Mouse (Mus musculus): ENCODE data around the gene Lrrfip2. TPM values are rescaled to one million over a fixed set of nuclear protein-coding genes. Genes with fewer than 3 reads are reported as not detected.

The Lrrfip2 gene
- total and polyA plus RNA-seq, 2 experiments, result 9.7 to 37.8 TPM

- Histone ChIP-seq H3K4me3 (ENCODE audit: insufficient read depth, low read depth, low read length) (no peak overlapping the region), H3K27me3 (ENCODE audit: control insufficient read depth, insufficient read depth, low read length) (no peaks in the 10 kb centered on the region), H3K27ac (replicated peaks; ENCODE audit: insufficient read depth, low read depth, low read length) (no peak overlapping the region), H3K36me3 (ENCODE audit: control insufficient read depth, insufficient read depth, low read length) (no peaks in the 10 kb centered on the region), H3K9ac (ENCODE audit: low read depth, low read length) (no peak overlapping the region), H3K4me1 (ENCODE audit: control insufficient read depth, insufficient read depth, low read length) (no peaks in the 10 kb centered on the region), H3K79me2 (ENCODE audit: control insufficient read depth, insufficient read depth, low read length) (no peaks in the 10 kb centered on the region)
- WGBS, result 75% methylated on average over 9 of the region's 9 CpGs
- DNase-seq (ENCODE audit: extremely low read depth, low read depth, low spot score), result no peak
- no peak for TF ChIP-seq POLR2A (IDR thresholded peaks at IDR 0.05; ENCODE audit: extremely low read depth, insufficient read depth, low read length)
- TF ChIP-seq CTCF (IDR thresholded peaks at IDR 0.05; ENCODE audit: low read depth, low read length), result no peak
Observed at GRCm38 (mm10) chr9:111092657-111093056, 24.7 kb upstream of the Lrrfip2 start.

- TF ChIP-seq CTCF (IDR thresholded peaks at IDR 0.05; ENCODE audit: low read depth, low read length), result peak; percentile 89
- TF ChIP-seq POLR2A (IDR thresholded peaks at IDR 0.05; ENCODE audit: extremely low read depth, insufficient read depth, low read length), result no peak
- H3K27ac ChIP-seq (replicated peaks; ENCODE audit: insufficient read depth, low read depth, low read length), result no peak overlapping the region
- H3K9ac ChIP-seq (ENCODE audit: low read depth, low read length), result no peak overlapping the region
- 23% methylated on average over 5 of the region's 5 CpGs for WGBS
- no peaks in the 10 kb centered on the region for H3K27me3 ChIP-seq (ENCODE audit: control insufficient read depth, insufficient read depth, low read length)
- no peak overlapping the region for H3K4me3 ChIP-seq (ENCODE audit: insufficient read depth, low read depth, low read length)
- peak; percentile 55 for DNase-seq (ENCODE audit: extremely low read depth, low read depth, low spot score)
- H3K4me1 ChIP-seq (ENCODE audit: control insufficient read depth, insufficient read depth, low read length), result no peaks in the 10 kb centered on the region
- no peaks in the 10 kb centered on the region for H3K79me2 ChIP-seq (ENCODE audit: control insufficient read depth, insufficient read depth, low read length)
- H3K36me3 ChIP-seq (ENCODE audit: control insufficient read depth, insufficient read depth, low read length), result no peaks in the 10 kb centered on the region
Observed at GRCm38 (mm10) chr9:111093094-111093493, 24.3 kb upstream of the Lrrfip2 start.

GRCm38 (mm10) chr9:111094626-111095025 is 22.8 kb upstream of the Lrrfip2 start:
- Histone ChIP-seq H3K79me2 (ENCODE audit: control insufficient read depth, insufficient read depth, low read length) (no peaks in the 10 kb centered on the region), H3K36me3 (ENCODE audit: control insufficient read depth, insufficient read depth, low read length) (no peaks in the 10 kb centered on the region), H3K27ac (replicated peaks; ENCODE audit: insufficient read depth, low read depth, low read length) (no peak overlapping the region), H3K9ac (ENCODE audit: low read depth, low read length) (no peak overlapping the region), H3K4me1 (ENCODE audit: control insufficient read depth, insufficient read depth, low read length) (no peaks in the 10 kb centered on the region), H3K4me3 (ENCODE audit: insufficient read depth, low read depth, low read length) (no peak overlapping the region), H3K27me3 (ENCODE audit: control insufficient read depth, insufficient read depth, low read length) (no peaks in the 10 kb centered on the region)
- DNase-seq (ENCODE audit: extremely low read depth, low read depth, low spot score), result no peak
- WGBS, result 66% methylated on average over 5 of the region's 5 CpGs
- no peak for TF ChIP-seq CTCF (IDR thresholded peaks at IDR 0.05; ENCODE audit: low read depth, low read length)
- no peak for TF ChIP-seq POLR2A (IDR thresholded peaks at IDR 0.05; ENCODE audit: extremely low read depth, insufficient read depth, low read length)

GRCm38 (mm10) chr9:111095710-111096109 is 21.7 kb upstream of the Lrrfip2 start:
- WGBS, result 87% methylated on average over 7 of the region's 7 CpGs

GRCm38 (mm10) chr9:111096419-111097326 is 20.7 kb upstream of the Lrrfip2 start:
- Histone ChIP-seq H3K9ac (ENCODE audit: low read depth, low read length) (no peak overlapping the region), H3K27ac (replicated peaks; ENCODE audit: insufficient read depth, low read depth, low read length) (no peak overlapping the region), H3K4me1 (ENCODE audit: control insufficient read depth, insufficient read depth, low read length) (no peaks in the 10 kb centered on the region), H3K27me3 (ENCODE audit: control insufficient read depth, insufficient read depth, low read length) (no peaks in the 10 kb centered on the region), H3K79me2 (ENCODE audit: control insufficient read depth, insufficient read depth, low read length) (no peaks in the 10 kb centered on the region), H3K4me3 (ENCODE audit: insufficient read depth, low read depth, low read length) (no peak overlapping the region), H3K36me3 (ENCODE audit: control insufficient read depth, insufficient read depth, low read length) (no peaks in the 10 kb centered on the region)
- no peak for DNase-seq (ENCODE audit: extremely low read depth, low read depth, low spot score)
- no peak for TF ChIP-seq CTCF (IDR thresholded peaks at IDR 0.05; ENCODE audit: low read depth, low read length)
- no peak for TF ChIP-seq POLR2A (IDR thresholded peaks at IDR 0.05; ENCODE audit: extremely low read depth, insufficient read depth, low read length)
- 88% methylated on average over 16 of the region's 16 CpGs for WGBS

More at GRCm38 (mm10) chr9:111095710-111096109, 21.7 kb upstream of the Lrrfip2 start:
- no peaks in the 10 kb centered on the region for H3K79me2 ChIP-seq (ENCODE audit: control insufficient read depth, insufficient read depth, low read length)
- H3K4me3 ChIP-seq (ENCODE audit: insufficient read depth, low read depth, low read length), result no peak overlapping the region
- no peaks in the 10 kb centered on the region for H3K4me1 ChIP-seq (ENCODE audit: control insufficient read depth, insufficient read depth, low read length)
- H3K9ac ChIP-seq (ENCODE audit: low read depth, low read length), result no peak overlapping the region
- H3K27ac ChIP-seq (replicated peaks; ENCODE audit: insufficient read depth, low read depth, low read length), result no peak overlapping the region
- no peak for DNase-seq (ENCODE audit: extremely low read depth, low read depth, low spot score)
- TF ChIP-seq CTCF (IDR thresholded peaks at IDR 0.05; ENCODE audit: low read depth, low read length) (no peak), POLR2A (IDR thresholded peaks at IDR 0.05; ENCODE audit: extremely low read depth, insufficient read depth, low read length) (no peak)
- H3K36me3 ChIP-seq (ENCODE audit: control insufficient read depth, insufficient read depth, low read length), result no peaks in the 10 kb centered on the region
- no peaks in the 10 kb centered on the region for H3K27me3 ChIP-seq (ENCODE audit: control insufficient read depth, insufficient read depth, low read length)

- Histone ChIP-seq H3K36me3 (ENCODE audit: control insufficient read depth, insufficient read depth, low read length) (no peaks in the 10 kb centered on the region), H3K27ac (replicated peaks; ENCODE audit: insufficient read depth, low read depth, low read length) (no peak overlapping the region), H3K79me2 (ENCODE audit: control insufficient read depth, insufficient read depth, low read length) (no peaks in the 10 kb centered on the region), H3K4me1 (ENCODE audit: control insufficient read depth, insufficient read depth, low read length) (no peaks in the 10 kb centered on the region), H3K9ac (ENCODE audit: low read depth, low read length) (no peak overlapping the region), H3K4me3 (ENCODE audit: insufficient read depth, low read depth, low read length) (no peak overlapping the region), H3K27me3 (ENCODE audit: control insufficient read depth, insufficient read depth, low read length) (no peaks in the 10 kb centered on the region)
- DNase-seq (ENCODE audit: extremely low read depth, low read depth, low spot score), result no peak
- TF ChIP-seq CTCF (IDR thresholded peaks at IDR 0.05; ENCODE audit: low read depth, low read length) (no peak), POLR2A (IDR thresholded peaks at IDR 0.05; ENCODE audit: extremely low read depth, insufficient read depth, low read length) (no peak)
- WGBS, result 65% methylated on average over 6 of the region's 6 CpGs
Observed at GRCm38 (mm10) chr9:111097543-111097942, 19.8 kb upstream of the Lrrfip2 start.

Data from liver, adult 2 months (tissue).